Mouse (Mus musculus) intestine, embryonic 16.5 days (tissue): Measurements from ENCODE around the gene Gadd45gip1. TPM values are rescaled to one million over a fixed set of nuclear protein-coding genes. Genes with fewer than 3 reads are reported as not detected.

Source experiments
- ATAC-seq: fragments of 200-750 bp; cut with Nextera tagmentation; 2 replicates; pipeline ENCODE4 v1.8.0; 2017; ENCODE audit warnings: moderate TSS enrichment, moderate library complexity
- H3K27ac ChIP-seq: fragments of 300-500 bp; sonication (generic); 2 replicates; pipeline ENCODE4 v1.5.1; 2014; ENCODE audit warnings: mild to moderate bottlenecking, low read length
- H3K27me3 ChIP-seq: fragments of 300-500 bp; sonication (generic); replicated peaks from 2 replicates; pipeline ENCODE4 v1.6.1; 2014; ENCODE audit warnings: low read length, control low read depth, mixed read lengths; ENCODE audit not compliant: control insufficient read depth, insufficient read depth
- H3K36me3 ChIP-seq: fragments of 300-500 bp; sonication (generic); 2 replicates; pipeline ENCODE4 v1.6.1; 2014; ENCODE audit warnings: low read length, control low read depth; ENCODE audit not compliant: control insufficient read depth, insufficient read depth
- H3K4me1 ChIP-seq: fragments of 300-500 bp; sonication (generic); 2 replicates; pipeline ENCODE4 v1.6.1; 2014; ENCODE audit warnings: low read length, control low read depth, mixed read lengths; ENCODE audit not compliant: control insufficient read depth, insufficient read depth
- H3K4me2 ChIP-seq: fragments of 300-500 bp; sonication (generic); 2 replicates; pipeline ENCODE4 v1.6.1; 2014; ENCODE audit warnings: low read depth, low read length, control low read depth
- H3K4me3 ChIP-seq: fragments of 300-500 bp; sonication (generic); 2 replicates; pipeline ENCODE4 v1.5.1; 2014; ENCODE audit warnings: mild to moderate bottlenecking, low read length
- H3K9ac ChIP-seq: fragments of 300-500 bp; sonication (generic); 2 replicates; pipeline ENCODE4 v1.6.1; 2014; ENCODE audit warnings: low read depth, low read length
- H3K9me3 ChIP-seq: fragments of 300-500 bp; sonication (generic); 2 replicates; pipeline ENCODE4 v1.6.1; 2016; ENCODE audit warnings: low read length, control low read depth; ENCODE audit not compliant: control insufficient read depth
- WGBS: fragments of 180-500 bp; shearing (Covaris S2); extraction: QIAGEN DNeasy Blood & Tissue Kit; methylation state at CpG from one replicate; pipeline ENCODE4 v1.1.7; 2014; 5-methylcytosine and 5-hydroxymethylcytosine counted together
- polyA plus RNA-seq: library from polyadenylated mRNA; unstranded; fragments of >200 nt; fragmentation: Nextera tagmentation; extraction: Ambion mirVana; gene quantifications from 2 replicates; pipeline ENCODE4 v1.2.1, GENCODE M21; 2015

Gadd45gip1 gene
- polyA plus RNA-seq, 1 experiment from 2014 or later: 63.4 TPM

DNA sequence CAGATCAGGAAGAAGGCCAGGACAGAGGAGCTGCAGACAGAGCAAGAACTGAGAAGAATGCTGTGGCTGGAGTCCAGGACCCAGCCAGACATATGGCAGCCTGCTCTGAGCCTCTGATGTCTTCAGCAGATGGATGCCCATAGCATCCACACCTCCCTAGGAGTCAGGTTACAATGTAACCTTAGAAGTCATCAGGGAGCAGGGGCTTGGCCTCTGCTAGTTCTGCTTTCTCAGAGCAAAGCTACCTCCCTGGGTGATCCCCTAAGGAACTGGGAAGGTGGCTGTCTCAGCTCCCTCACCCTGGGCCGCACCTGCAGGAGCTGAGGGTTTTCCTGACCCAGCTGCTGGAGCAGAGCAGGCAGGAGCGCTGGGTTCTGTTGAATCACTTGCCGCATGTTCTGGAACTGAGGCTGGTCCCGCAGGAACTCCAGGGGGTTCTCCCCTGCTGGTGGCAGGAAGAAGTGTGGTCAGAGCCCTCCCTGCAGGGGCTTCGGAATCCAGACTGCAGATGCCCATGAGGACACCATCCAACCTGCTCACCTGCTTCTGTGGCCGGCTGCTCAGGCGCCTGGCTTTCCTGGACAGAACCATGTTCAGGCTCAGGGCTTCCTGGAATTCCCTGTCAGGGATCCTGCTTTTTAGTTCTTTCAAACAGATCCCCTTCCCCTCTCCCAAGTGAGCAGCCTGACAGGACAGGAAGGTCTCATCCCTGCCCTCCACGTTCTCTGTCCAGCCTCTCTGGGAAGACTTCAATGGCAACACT is 6.0 kb downstream of the Gadd45gip1 start:
- Histone ChIP-seq H3K4me3 (no peak overlapping the region), H3K9ac (0 out of 2 replicates have a peak overlapping the region, but pooled peaks have one; percentile 6), H3K27me3 (no peaks in the 10 kb centered on the region), H3K4me2 (no peak overlapping the region), H3K4me1 (peaks cover 29% of the 10 kb centered on the region), H3K9me3 (no peaks in the 10 kb centered on the region), H3K27ac (no peak overlapping the region), H3K36me3 (peaks cover 28% of the 10 kb centered on the region)
- 51% methylated on average over 8 of the region's 8 CpGs for WGBS
- ATAC-seq: no peak

- no peaks in the 10 kb centered on the region for H3K9me3 ChIP-seq
These were observed 6.7 kb downstream of the Gadd45gip1 start for GRCm38 (mm10) chr8:84837912-84838470.

DNA sequence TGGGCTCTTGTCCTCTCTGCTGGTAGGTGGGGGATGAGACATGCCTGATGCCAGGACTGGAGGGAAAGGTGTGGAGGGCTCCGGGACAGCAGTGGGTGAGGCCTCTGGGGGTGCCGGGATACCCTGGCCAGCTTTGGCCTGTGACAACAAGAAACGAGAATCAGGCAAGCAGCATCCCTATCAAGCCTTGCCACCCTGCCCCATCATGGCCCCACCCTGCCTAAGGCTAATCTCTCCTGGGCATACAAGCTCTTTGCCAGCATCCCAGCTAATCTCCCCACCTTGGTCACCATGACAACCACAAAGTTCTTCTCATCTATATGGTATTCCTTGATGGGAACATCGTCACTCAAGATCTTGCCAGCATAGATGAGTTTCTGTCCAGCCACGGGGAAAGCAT is 7.2 kb downstream of the Gadd45gip1 start:
- Histone ChIP-seq H3K9ac (no peak overlapping the region), H3K4me1 (peaks cover 32% of the 10 kb centered on the region), H3K4me2 (no peak overlapping the region), H3K9me3 (no peaks in the 10 kb centered on the region), H3K4me3 (no peak overlapping the region), H3K27me3 (no peaks in the 10 kb centered on the region), H3K36me3 (peaks cover 39% of the 10 kb centered on the region), H3K27ac (no peak overlapping the region)
- WGBS: 79% methylated on average over 5 of the region's 5 CpGs
- ATAC-seq: 0 out of 2 replicates have a peak, but pooled peaks have one; percentile 4

More at GRCm38 (mm10) chr8:84837912-84838470, 6.7 kb downstream of the Gadd45gip1 start:
- 84% methylated on average over 15 of the region's 15 CpGs for WGBS
- no peaks in the 10 kb centered on the region for H3K27me3 ChIP-seq
- peaks cover 34% of the 10 kb centered on the region for H3K4me1 ChIP-seq
- H3K4me3 ChIP-seq: no peak overlapping the region
- H3K36me3 ChIP-seq: peaks cover 35% of the 10 kb centered on the region
- no peak overlapping the region for H3K4me2 ChIP-seq
- H3K27ac ChIP-seq: no peak overlapping the region
- 0 out of 2 replicates have a peak overlapping the region, but pooled peaks have one; percentile 6 for H3K9ac ChIP-seq
- no peak for ATAC-seq

DNA sequence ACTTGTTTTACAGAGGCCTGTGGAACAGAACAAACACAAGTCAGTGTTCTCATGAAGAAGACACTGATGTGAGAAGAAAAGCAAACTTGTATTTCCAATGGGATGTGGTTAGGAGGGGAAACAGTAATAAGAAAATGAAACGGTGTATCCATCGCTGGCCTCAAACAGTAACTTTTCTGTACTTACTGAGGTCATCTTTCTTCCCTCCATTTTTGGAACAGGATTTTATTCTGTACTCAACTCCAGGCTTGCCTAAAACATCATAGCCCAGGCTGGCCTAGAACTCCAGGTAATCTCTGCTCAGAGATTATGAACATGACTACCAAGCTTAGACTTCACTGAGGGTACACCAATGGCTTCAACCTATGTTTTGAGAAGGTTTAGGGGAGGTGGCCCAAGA is 8.1 kb downstream of the Gadd45gip1 start:
- Histone ChIP-seq H3K9ac (peak overlapping the region; percentile 94), H3K27me3 (no peaks in the 10 kb centered on the region), H3K4me1 (peaks cover 36% of the 10 kb centered on the region), H3K27ac (peak overlapping the region; percentile 88; the same call in 1 of the 2 replicates), H3K4me3 (peak overlapping the region; percentile 91), H3K9me3 (no peaks in the 10 kb centered on the region), H3K36me3 (peaks cover 44% of the 10 kb centered on the region), H3K4me2 (peak overlapping the region; percentile 66)
- WGBS: 82% methylated on average over 2 of the region's 2 CpGs
- ATAC-seq: no peak

- Histone ChIP-seq H3K9ac (peak overlapping the region; percentile 94), H3K36me3 (peaks cover 48% of the 10 kb centered on the region), H3K9me3 (no peaks in the 10 kb centered on the region), H3K4me1 (peaks cover 36% of the 10 kb centered on the region), H3K27ac (peak overlapping the region; percentile 88), H3K27me3 (no peaks in the 10 kb centered on the region), H3K4me2 (peak overlapping the region; percentile 66), H3K4me3 (peak overlapping the region; percentile 91)
- 1% methylated on average over 7 of the region's 7 CpGs for WGBS
- ATAC-seq: no peak
These were observed 8.5 kb downstream of the Gadd45gip1 start for GRCm38 (mm10) chr8:84839875-84840247.

- Histone ChIP-seq H3K4me3 (peak within 1 kb of the TSS; percentile 91), H3K9me3 (no peaks in the 10 kb centered on the region), H3K27ac (peak within 1 kb of the TSS; percentile 88), H3K4me2 (peak within 1 kb of the TSS; percentile 66), H3K36me3 (peaks cover 46% of the 10 kb centered on the region), H3K9ac (peak within 1 kb of the TSS; percentile 94), H3K27me3 (no peaks in the 10 kb centered on the region), H3K4me1 (peaks cover 36% of the 10 kb centered on the region)
- peak; percentile 97 for ATAC-seq
- under 1% methylated on average over 51 of the region's 55 CpGs for WGBS
These were observed 9.1 kb downstream of the Gadd45gip1 start, which contains the start of gene Rad23a for GRCm38 (mm10) chr8:84840248-84840999. Gene Rad23a, minus strand, starts transcription at chr8:84840665.

GRCm38 (mm10) chr8:84841514-84841913 is 10.2 kb downstream of the Gadd45gip1 start:
- 85% methylated on average over 1 of the region's 1 CpGs for WGBS

DNA sequence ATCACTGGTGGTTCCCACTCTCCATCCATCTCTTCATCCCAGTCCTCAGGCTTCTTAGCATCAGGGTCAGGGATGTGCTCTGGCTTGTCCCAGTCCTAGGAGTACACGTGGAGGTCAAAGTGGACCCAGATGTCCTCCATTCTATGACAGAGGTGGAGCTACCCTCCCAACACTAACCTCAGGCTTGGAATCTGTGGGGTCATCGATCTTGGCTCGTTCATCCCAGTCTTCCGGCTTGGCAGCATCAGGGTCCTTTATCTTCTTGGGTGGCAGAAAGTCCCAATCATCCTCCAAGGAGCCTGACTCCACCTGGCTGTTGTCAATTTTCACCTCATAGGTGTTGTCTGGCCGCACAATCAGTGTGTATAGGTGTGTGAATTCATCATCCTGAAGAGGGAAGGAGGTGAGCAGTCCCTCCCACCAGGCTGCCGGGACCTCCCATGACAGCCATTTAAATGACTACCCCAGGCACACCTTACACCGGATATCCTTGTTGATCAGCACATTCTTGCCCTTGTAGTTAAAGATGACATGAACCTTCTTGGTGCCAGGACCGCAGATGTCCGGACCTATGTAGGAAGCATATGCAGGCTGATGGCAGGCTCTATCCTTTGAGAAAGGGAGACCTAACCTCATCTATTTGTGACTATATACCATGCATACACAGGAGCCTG is 13.2 kb downstream of the Gadd45gip1 start:
- 0 out of 2 replicates have a peak overlapping the region, but pooled peaks have one; percentile 16 for H3K27ac ChIP-seq
- H3K9ac ChIP-seq: peak overlapping the region; percentile 62
- peaks cover 35% of the 10 kb centered on the region for H3K4me1 ChIP-seq
- no peaks in the 10 kb centered on the region for H3K27me3 ChIP-seq
- 78% methylated on average over 9 of the region's 9 CpGs for WGBS
- ATAC-seq: no peak
- peaks cover 32% of the 10 kb centered on the region for H3K36me3 ChIP-seq
- H3K9me3 ChIP-seq: no peaks in the 10 kb centered on the region
- peak overlapping the region; percentile 77 for H3K4me2 ChIP-seq
- H3K4me3 ChIP-seq: peak overlapping the region; percentile 94

More at GRCm38 (mm10) chr8:84841514-84841913, 10.2 kb downstream of the Gadd45gip1 start:
- peaks cover 42% of the 10 kb centered on the region for H3K36me3 ChIP-seq
- 0 out of 2 replicates have a peak overlapping the region, but pooled peaks have one; percentile 19 for H3K27ac ChIP-seq
- H3K4me1 ChIP-seq: peaks cover 32% of the 10 kb centered on the region
- no peaks in the 10 kb centered on the region for H3K9me3 ChIP-seq
- H3K4me2 ChIP-seq: no peak overlapping the region
- no peaks in the 10 kb centered on the region for H3K27me3 ChIP-seq
- H3K9ac ChIP-seq: no peak overlapping the region
- no peak for ATAC-seq
- no peak overlapping the region for H3K4me3 ChIP-seq
